Mouse (Mus musculus) CH12.LX (cell line): ENCODE results near the gene Marc2. TPM values are rescaled to one million over a fixed set of nuclear protein-coding genes. Genes with fewer than 3 reads are reported as not detected.

Experiments
- DNase-seq: peaks from one replicate; pipeline ENCODE4 v3.0.0-alpha.2; 2013; ENCODE audit errors: extremely low read depth
- H3K27ac ChIP-seq: 2 replicates; pipeline ENCODE4 v1.5.1; 2012; ENCODE audit warnings: low read depth, mild to moderate bottlenecking, control low read depth, moderate library complexity; ENCODE audit not compliant: insufficient read depth
- H3K27me3 ChIP-seq: replicated peaks from 2 replicates; pipeline ENCODE3; 2012; ENCODE audit warnings: inconsistent platforms
- H3K36me3 ChIP-seq, 2 experiments: replicated peaks in 1 of 2; 2 replicates each; pipeline versions ENCODE3 to v1.6.1; 2012; ENCODE audit warnings: inconsistent platforms in 1 of 2, low read length in 1 of 2, mild to moderate bottlenecking in 1 of 2, mixed read lengths in 1 of 2, moderate library complexity in 1 of 2; ENCODE audit not compliant: control insufficient read depth in 1 of 2, insufficient read depth in 1 of 2
- H3K4me1 ChIP-seq, 2 experiments: 2 replicates each; pipeline ENCODE4 v1.6.1; 2012; ENCODE audit warnings: inconsistent platforms in 1 of 2, moderate library complexity in 1 of 2; ENCODE audit not compliant: insufficient read depth in 2 of 2, control insufficient read depth in 1 of 2
- H3K4me2 ChIP-seq: 2 replicates; pipeline ENCODE4 v1.6.1; 2012; ENCODE audit warnings: low read depth, mild to moderate bottlenecking, control low read depth; ENCODE audit not compliant: poor library complexity, insufficient read depth, severe bottlenecking
- H3K4me3 ChIP-seq, 3 experiments: fragments of 150-350 bp in 1 of 3; sonication (generic) in 1 of 3; replicated peaks in 1 of 3; 2 replicates each; pipeline versions ENCODE3 to v1.5.1; 2011 to 2012; ENCODE audit warnings: low read depth in 2 of 3, low read length in 2 of 3, mild to moderate bottlenecking in 2 of 3, moderate library complexity in 2 of 3, control low read depth in 1 of 3, improper control_type of control experiment in 1 of 3, inconsistent platforms in 1 of 3, mixed read lengths in 1 of 3; ENCODE audit not compliant: poor library complexity in 1 of 3
- H3K79me2 ChIP-seq: replicated peaks from 2 replicates; pipeline ENCODE4 v1.6.1; 2012; ENCODE audit warnings: mild to moderate bottlenecking, moderate library complexity; ENCODE audit not compliant: control insufficient read depth, poor library complexity, insufficient read depth, severe bottlenecking; ENCODE audit errors: extremely low read depth
- H3K9ac ChIP-seq: 2 replicates; pipeline ENCODE4 v1.6.1; 2012; ENCODE audit warnings: low read depth, mild to moderate bottlenecking, control low read depth, moderate library complexity; ENCODE audit not compliant: insufficient read depth
- H3K9me3 ChIP-seq: replicated peaks from 2 replicates; pipeline ENCODE3; 2012; ENCODE audit warnings: low read length, inconsistent platforms, mixed read lengths
- CHD1 ChIP-seq: IDR thresholded peaks from 2 replicates; pipeline ENCODE4 v1.6.1; 2012; ENCODE audit warnings: low read depth, low read length, improper control_type of control experiment, inconsistent platforms
- CHD2 ChIP-seq: IDR thresholded peaks from 2 replicates; pipeline ENCODE4 v1.6.1; 2011; ENCODE audit warnings: low read length, improper control_type of control experiment
- CTCF ChIP-seq, 2 experiments: IDR thresholded peaks in 1 of 2; conservative IDR thresholded peaks in 1 of 2; 2 replicates each; pipeline ENCODE4 v1.5.1; 2011 to 2012; ENCODE audit warnings: low read depth in 2 of 2, low read length in 2 of 2, improper control_type of control experiment in 1 of 2, inconsistent platforms in 1 of 2, mild to moderate bottlenecking in 1 of 2, moderate library complexity in 1 of 2
- E2F4 ChIP-seq: IDR thresholded peaks from 2 replicates; pipeline ENCODE4 v1.6.1; 2011; ENCODE audit warnings: low read depth, low read length, improper control_type of control experiment; ENCODE audit not compliant: insufficient replicate concordance
- ELF1 ChIP-seq: IDR thresholded peaks from 2 replicates; pipeline ENCODE4 v1.6.1; 2014; ENCODE audit warnings: low read depth, mild to moderate bottlenecking, inconsistent platforms, low read length, improper control_type of control experiment
- EP300 ChIP-seq: IDR thresholded peaks from 2 replicates; pipeline ENCODE4 v1.6.1; 2011; ENCODE audit warnings: low read length, improper control_type of control experiment
- GABPA ChIP-seq: IDR thresholded peaks from 2 replicates; pipeline ENCODE4 v1.6.1; 2012; ENCODE audit warnings: low read depth, low read length, improper control_type of control experiment, inconsistent platforms; ENCODE audit not compliant: insufficient replicate concordance
- IRF4 ChIP-seq: IDR thresholded peaks from 2 replicates; pipeline ENCODE4 v1.6.1; 2014; ENCODE audit warnings: low read depth, mild to moderate bottlenecking, inconsistent platforms, low read length, improper control_type of control experiment
- JUN ChIP-seq: IDR thresholded peaks from 2 replicates; pipeline ENCODE4 v1.6.1; 2011; ENCODE audit warnings: low read depth, mild to moderate bottlenecking, low read length, improper control_type of control experiment, moderate library complexity; ENCODE audit not compliant: insufficient read depth
- MAX ChIP-seq: IDR thresholded peaks from 2 replicates; pipeline ENCODE4 v1.6.1; 2011; ENCODE audit warnings: low read length, improper control_type of control experiment
- MAZ ChIP-seq: IDR thresholded peaks from 2 replicates; pipeline ENCODE4 v1.6.1; 2012; ENCODE audit warnings: low read depth, mild to moderate bottlenecking, inconsistent platforms, low read length, improper control_type of control experiment, moderate library complexity
- MEF2A ChIP-seq: IDR thresholded peaks from 2 replicates; pipeline ENCODE4 v1.6.1; 2014; ENCODE audit warnings: low read depth, mild to moderate bottlenecking, inconsistent platforms, low read length, improper control_type of control experiment, borderline replicate concordance
- MXI1 ChIP-seq: IDR thresholded peaks from 2 replicates; pipeline ENCODE4 v1.6.1; 2011; ENCODE audit warnings: mild to moderate bottlenecking, low read depth, low read length, improper control_type of control experiment
- MYC ChIP-seq: IDR thresholded peaks from 2 replicates; pipeline ENCODE4 v1.6.1; 2011; ENCODE audit warnings: low read depth, mild to moderate bottlenecking, improper control_type of control experiment, low read length
- NRF1 ChIP-seq: IDR thresholded peaks from 2 replicates; pipeline ENCODE4 v1.6.1; 2014; ENCODE audit warnings: low read depth, mild to moderate bottlenecking, inconsistent platforms, low read length, improper control_type of control experiment, moderate library complexity
- POLR2A ChIP-seq: IDR thresholded peaks from 2 replicates; pipeline ENCODE4 v1.6.1; 2011; ENCODE audit warnings: low read depth, mild to moderate bottlenecking, improper control_type of control experiment, low read length
- RCOR1 ChIP-seq: conservative IDR thresholded peaks from 2 replicates; pipeline ENCODE4 v1.6.1; 2012; ENCODE audit warnings: low read depth, mild to moderate bottlenecking, inconsistent platforms, low read length, improper control_type of control experiment
- SMC3 ChIP-seq: IDR thresholded peaks from 2 replicates; pipeline ENCODE4 v1.6.1; 2011; ENCODE audit warnings: low read depth, low read length, improper control_type of control experiment
- TBP ChIP-seq: conservative IDR thresholded peaks from 2 replicates; pipeline ENCODE4 v1.6.1; 2011; ENCODE audit warnings: low read depth, low read length, improper control_type of control experiment
- USF1 ChIP-seq: IDR thresholded peaks from 2 replicates; pipeline ENCODE4 v1.6.1; 2014; ENCODE audit warnings: low read depth, mild to moderate bottlenecking, inconsistent platforms, low read length, improper control_type of control experiment
- ZKSCAN1 ChIP-seq: IDR thresholded peaks from 2 replicates; pipeline ENCODE4 v1.6.1; 2012; ENCODE audit warnings: low read depth, inconsistent platforms, low read length, improper control_type of control experiment, borderline replicate concordance
- dilution Hi-C: fragments of 300-500 bp; cut with MboI; formaldehyde crosslinking; loops from 2 replicates; pipeline ENCODE4 v1.14.3; 2020; ENCODE audit warnings: low sequenced_read_pairs; ENCODE audit not compliant: extremely low pct_unique_long_range_greater_than_20kb, extremely low pct_ligation_motif_present
- in situ Hi-C: fragments of 300-500 bp; cut with MboI; formaldehyde crosslinking; loops from 3 replicates; pipeline ENCODE4 v1.14.3; 2019; ENCODE audit warnings: low sequenced_read_pairs, low pct_ligation_motif_present, low pct_unique_long_range_greater_than_20kb, mixed read lengths
- polyA plus RNA-seq: library from polyadenylated mRNA; unstranded; fragments of >175 nt; gene quantifications from 2 replicates; pipeline ENCODE4 v1.2.1, GENCODE M21; 2012; ENCODE audit warnings: low read depth; ENCODE audit not compliant: insufficient read length
- total RNA-seq, 2 experiments: library from RNA; depleted of rRNA; stranded (reverse); fragments of 300-350 nt in 1 of 2; fragments of >200 nt in 1 of 2; gene quantifications; 2 replicates each; pipeline ENCODE4 v1.2.3; 2012 to 2014

Marc2 gene
- total and polyA plus RNA-seq, 3 experiments: 55.0 to 129 (median 63.5) TPM

- no peak for DNase-seq
- TF ChIP-seq EP300 (no peak), ELF1 (no peak), MAZ (no peak), NRF1 (no peak), JUN (no peak), USF1 (no peak), CHD1 (no peak), MXI1 (no peak), MAX (no peak), SMC3 (no peak), E2F4 (no peak), ZKSCAN1 (no peak), MYC (no peak), POLR2A (no peak), CTCF (conservative IDR thresholded peaks at IDR 0.05 in 1 of 2, IDR thresholded peaks at IDR 0.05 in 1 of 2; ENCODE audit: low read depth in 2 of 2, low read length in 2 of 2) (no peak), TBP (no peak)
- in situ Hi-C loops (no loop called here), dilution Hi-C loops (no loop called here)
- no peaks in the 10 kb centered on the region for H3K36me3 ChIP-seq
- H3K4me2 ChIP-seq: no peak overlapping the region
- H3K4me3 ChIP-seq: no peak overlapping the region
- peaks cover 0 to 19% of the 10 kb centered on the region in 2 experiments; a peak in 2 of 4 replicates for H3K4me1 ChIP-seq
- H3K9me3 ChIP-seq: no peaks in the 10 kb centered on the region
- no peak overlapping the region for H3K27ac ChIP-seq
- H3K79me2 ChIP-seq: no peaks in the 10 kb centered on the region
- no peaks in the 10 kb centered on the region for H3K27me3 ChIP-seq
- no peak overlapping the region for H3K9ac ChIP-seq
These were observed 21.4 kb upstream of the Marc2 start for GRCm38 (mm10) chr1:184867640-184868120.

GRCm38 (mm10) chr1:184864381-184864801 lies 18.1 kb upstream of the Marc2 start:
- H3K9ac ChIP-seq: no peak overlapping the region
- no peak overlapping the region for H3K27ac ChIP-seq
- peaks cover 0 to 19% of the 10 kb centered on the region in 2 experiments; a peak in 2 of 4 replicates for H3K4me1 ChIP-seq
- no peaks in the 10 kb centered on the region for H3K79me2 ChIP-seq
- H3K36me3 ChIP-seq: no peaks in the 10 kb centered on the region
- no peaks in the 10 kb centered on the region for H3K27me3 ChIP-seq
- TF ChIP-seq MEF2A (no peak), ZKSCAN1 (no peak), MYC (no peak), MXI1 (no peak), USF1 (no peak), RCOR1 (no peak), IRF4 (no peak), GABPA (no peak), CHD2 (no peak), EP300 (no peak), POLR2A (no peak), E2F4 (no peak)
- H3K4me2 ChIP-seq: no peak overlapping the region
- in situ Hi-C loops (no loop called here), dilution Hi-C loops (no loop called here)
- no peak overlapping the region for H3K4me3 ChIP-seq
- H3K9me3 ChIP-seq: no peaks in the 10 kb centered on the region
- DNase-seq: no peak
